Mouse (Mus musculus) R1 (cell line): ENCODE measurements around the gene P4htm.
"Not testable (repeated sequence)": the region's sequence is repeated elsewhere in the genome, so short reads cannot be mapped to it uniquely, and the experiment has no call there.

ENCODE experiments used
- DNase-seq: peaks from one replicate; pipeline ENCODE4 v3.0.0-alpha.2; 2018; ENCODE audit warnings: low read depth, low spot score

The P4htm gene

DNA sequence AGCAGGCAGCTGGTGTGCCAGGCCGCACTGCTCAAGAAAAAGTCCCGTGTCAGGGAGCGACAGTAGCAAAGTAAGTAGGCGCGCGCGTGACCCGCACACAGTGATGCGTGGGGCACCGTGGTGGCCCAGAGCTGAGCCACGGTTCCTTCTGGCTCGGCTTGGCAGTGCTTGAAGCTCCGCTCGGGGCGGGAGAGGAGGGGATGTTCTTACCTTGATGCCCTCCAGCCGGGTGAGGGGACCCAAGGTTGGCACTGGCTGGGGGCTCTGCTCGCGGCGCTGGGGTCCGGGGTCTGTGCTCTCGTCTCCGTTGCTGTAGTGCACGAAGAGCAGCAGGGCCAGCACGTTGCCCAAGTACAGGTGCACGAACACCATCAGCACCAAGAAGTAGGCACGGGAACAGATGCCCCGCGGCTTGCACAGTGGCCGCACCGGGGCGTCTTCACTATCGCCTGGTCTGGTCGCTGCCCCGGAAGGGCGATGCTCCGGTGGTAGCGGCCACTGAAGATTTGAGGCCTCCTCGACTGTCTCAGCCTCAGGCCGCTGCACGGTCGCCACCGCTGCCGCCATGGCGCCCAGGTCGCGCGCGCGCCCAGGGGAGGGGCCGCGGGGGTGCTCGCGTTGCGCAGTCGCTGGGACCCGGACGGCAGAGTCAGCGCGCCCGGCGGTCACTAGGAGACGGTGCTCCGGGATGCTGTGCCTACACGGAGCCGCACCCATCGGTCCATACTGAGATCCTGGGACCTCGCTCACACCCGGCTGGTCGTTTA lies at the start of gene P4htm:
Gene P4htm (minus strand): TSS at position 670 of the 767 bp plus-strand sequence.
- peak; percentile 65 for DNase-seq

DNA sequence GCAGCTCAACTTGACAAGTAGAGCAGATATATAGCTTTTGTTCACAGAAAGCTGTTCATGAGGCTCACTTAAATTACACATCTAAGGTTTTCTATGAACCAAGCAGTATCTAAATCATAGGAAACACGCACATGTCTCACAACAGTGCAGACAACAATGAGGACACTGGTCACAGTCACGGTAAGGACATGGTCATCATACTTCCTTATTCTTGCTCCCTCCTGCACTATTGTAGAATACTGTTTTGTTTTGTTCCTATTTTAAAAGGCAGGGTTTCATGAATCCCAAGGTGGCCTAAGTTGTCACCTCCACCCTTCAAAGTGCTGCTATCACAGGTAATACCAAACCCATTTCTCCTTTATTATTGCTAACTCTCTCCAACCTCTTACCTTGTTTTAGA lies 42.4 kb upstream of the P4htm start:
- no peak for DNase-seq

DNA sequence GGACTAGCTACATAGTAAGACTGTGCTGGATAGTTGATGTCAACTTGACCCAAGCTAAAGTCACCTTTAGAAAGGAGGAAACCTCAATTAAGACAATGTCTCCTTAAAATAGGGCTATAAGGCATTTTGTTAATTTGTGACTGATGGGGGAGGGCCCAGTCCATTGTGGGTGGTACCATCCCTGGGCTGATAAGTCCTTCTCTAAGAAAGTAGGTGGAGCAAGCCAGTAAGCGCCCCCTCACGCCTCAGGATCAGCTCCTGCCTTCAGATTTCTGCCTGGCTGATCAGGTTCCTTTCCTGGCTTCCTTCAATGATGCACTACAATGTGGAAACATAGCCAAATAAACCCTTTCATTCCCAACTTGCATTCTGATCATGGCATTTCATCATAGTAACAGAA lies 37.9 kb upstream of the P4htm start:
- DNase-seq, result peak; percentile 58

DNA sequence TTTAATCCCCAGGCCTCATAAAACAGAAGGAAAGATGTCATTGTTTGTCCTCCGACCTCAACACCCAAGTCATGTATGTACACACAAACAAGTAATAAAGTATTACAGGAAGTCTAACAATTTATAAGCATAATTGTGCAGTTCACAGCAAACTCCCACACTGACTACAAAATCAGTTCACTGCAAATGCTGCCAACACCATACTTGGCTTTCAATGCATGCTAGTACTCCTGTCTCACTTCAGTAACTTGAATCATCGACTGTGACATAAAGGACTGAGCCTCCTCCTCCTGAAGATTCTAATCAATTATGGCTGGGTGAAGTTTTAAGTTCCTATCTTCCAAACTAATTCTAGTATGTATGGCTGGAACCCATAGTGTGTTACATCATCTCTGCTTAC lies 36.4 kb upstream of the P4htm start:
- no peak for DNase-seq

DNA sequence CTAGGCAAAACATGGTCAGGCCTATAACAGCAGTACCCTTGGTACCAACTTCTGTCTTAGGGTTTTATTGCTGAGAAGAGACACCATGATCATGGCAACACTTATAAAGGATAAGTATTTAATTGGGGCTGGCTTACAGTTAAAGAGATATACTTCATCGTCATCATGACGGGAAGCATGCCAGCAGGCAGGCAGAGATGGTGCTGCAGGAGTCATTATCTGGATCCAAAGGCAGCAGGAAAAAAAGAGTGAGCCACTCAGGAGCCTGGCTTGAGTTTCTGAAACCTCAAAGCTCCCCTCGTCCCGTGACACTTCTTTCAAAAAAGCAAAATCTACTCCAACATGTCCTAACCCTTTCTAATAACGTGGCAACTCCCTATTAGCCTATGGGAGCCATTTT lies 34.9 kb upstream of the P4htm start:
- no peak for DNase-seq

DNA sequence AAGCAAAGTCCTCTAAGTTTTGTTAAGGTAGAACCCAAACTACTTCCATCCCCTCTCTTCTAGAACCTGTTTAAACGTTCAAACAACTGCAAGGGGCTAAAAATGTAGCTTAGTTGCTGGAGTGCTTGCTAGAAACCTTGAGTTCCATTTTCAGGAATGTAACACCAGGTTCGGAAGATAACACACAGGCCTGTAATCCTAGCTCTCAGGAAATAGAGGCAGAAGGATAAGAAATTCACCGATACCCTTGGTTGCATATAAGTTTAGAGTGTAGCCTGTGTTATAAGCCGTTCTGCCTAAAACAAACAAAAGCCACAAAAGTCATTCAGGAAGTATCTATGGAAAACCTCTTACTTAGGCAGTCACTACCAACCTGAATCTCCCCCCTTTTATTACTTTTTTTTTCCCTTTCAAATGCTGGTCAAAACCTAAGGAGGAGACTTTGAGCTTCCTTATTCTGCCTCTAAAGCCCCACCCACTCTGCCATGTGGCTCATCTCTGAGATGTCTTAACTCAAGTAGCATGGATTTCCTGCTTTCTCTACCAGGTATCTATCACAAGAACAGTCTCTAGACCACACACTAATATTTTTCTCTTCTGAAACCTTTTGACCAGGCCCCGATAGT lies 34.3 kb upstream of the P4htm start:
- no peak for DNase-seq

DNA sequence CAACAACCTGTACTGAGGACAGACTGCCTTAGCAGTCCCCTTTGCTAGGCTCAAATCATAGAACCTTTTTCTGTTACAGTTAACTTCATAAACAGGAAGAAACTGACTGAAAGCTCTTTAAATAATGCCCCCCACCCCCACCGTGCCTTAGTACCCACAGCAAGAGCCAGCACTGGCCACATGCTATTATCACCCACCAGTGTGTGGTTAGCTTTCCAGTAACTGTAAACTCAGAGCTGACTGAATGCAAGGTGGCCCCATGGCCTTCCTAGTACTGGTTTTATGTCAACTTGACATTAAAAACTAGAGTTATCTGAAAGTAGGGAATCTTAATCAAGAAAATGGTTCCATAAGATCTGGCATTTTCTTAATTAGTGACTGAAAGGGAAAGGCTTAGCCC lies 33.2 kb upstream of the P4htm start:
- no peak for DNase-seq

DNA sequence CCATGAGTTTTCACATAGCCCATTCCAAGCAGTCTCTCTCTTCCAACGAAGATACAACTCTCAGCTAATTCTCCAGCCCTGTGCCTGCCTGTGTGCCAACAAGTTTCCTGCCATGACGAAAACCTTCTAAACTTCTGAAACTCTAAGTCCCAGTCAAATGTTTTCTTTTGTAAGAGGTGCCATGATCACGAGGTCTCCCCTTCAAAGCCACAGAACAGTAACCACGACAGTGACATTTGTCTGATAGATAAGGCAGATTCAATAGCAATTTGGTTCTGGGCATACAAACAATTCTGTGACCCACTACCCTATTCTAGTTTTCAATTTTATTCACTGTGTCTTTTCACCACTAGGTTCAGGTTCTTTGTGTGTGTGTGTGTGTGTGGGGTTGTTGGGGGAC lies 30.7 kb upstream of the P4htm start:
- no peak for DNase-seq

DNA sequence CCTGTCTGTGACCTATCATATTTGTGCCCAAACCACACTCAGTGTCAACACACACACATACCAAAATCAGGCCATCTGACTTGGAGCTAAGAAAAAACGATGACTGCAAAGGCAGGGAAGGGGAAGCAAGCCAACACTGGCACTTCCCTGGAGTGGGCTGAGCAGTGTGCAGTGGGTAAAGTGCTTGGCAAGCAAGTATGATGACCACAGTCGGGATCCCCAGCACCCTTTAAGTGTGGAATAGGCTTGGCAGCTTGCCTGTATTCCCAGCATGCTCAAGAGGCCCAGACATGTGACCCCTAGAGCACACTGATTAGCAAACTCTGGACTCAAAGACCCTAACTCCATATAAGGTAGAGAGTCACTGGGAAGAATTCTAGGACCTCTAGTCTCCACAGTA lies 29.0 kb upstream of the P4htm start:
- no peak for DNase-seq

DNA sequence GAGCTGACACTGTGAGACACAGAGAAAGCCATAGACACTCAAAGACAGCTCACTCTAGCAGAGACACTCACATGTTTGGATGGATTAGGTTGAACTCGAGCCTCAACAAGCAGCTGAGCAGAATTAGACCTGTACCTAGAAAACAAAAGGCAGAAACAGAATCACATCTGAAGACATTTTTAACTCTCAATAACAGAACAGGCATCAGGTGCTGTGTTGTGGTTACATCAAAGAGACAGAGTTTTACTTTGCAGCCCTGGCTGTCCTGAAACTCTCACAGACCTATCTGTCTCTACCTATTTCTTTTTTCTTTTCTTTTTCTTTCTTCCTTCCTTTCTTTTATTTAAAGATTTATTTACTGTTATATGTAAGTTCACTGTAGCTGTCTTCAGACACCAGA lies 19.8 kb upstream of the P4htm start:
- DNase-seq, result no peak

DNA sequence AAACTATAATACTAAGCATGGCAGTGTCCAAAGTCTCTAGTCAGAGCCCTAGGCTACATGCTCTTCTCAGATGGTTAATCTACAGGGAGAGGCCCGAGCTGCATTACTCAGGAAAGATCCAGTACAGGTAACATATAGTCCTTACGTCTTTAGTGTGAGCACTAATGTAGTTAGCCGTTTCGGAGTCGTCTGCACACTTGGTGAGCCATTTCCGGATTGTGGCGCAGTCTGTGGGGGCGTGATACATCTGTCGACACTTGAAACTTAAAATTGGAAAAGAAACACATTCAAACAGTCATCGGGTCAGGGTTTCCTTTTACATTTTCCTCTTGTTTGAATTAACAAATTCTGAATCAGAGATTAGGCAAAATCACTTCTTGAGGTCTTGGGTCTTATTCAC lies 14.0 kb upstream of the P4htm start:
- DNase-seq, result no peak

DNA sequence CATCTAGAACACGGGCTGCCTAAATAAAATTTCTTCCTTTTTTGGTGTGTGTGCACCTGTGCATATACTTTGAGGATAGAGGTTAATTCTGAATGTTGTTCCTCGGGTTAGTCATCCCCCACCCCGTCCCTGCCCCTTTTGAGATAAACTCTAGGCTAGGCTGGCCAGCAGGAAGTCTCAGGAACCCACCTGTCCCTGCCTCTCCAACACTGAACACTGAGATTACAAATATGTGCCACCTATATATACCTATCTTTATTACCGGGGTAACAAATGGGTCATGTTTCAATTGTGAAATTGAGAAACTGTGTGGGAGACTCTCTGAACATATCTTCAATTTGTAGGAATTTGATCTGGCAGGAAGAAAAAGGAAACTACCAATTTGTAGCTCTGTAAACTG lies 11.4 kb upstream of the P4htm start:
- DNase-seq, result no peak

DNA sequence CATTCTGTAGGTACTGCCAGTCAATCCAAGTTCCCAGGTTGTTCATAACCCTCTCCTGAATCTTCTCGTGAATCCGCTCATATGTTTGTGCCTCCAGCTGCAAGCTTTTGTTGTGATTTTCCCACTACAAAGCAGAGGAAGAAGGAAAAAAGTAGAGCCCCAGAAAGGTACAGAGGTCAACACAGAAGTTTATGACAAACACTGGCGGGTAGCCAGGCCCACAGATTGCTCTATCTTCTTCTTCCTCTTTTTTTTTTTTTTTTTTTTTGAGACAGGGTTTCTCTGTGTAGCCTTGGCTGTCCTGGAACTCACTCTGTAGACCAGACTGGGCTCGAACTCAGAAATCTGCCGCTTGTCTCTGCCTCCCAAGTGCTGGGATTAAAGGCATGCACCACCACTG lies 10.5 kb upstream of the P4htm start:
- DNase-seq, result not testable (repeated sequence)

DNA sequence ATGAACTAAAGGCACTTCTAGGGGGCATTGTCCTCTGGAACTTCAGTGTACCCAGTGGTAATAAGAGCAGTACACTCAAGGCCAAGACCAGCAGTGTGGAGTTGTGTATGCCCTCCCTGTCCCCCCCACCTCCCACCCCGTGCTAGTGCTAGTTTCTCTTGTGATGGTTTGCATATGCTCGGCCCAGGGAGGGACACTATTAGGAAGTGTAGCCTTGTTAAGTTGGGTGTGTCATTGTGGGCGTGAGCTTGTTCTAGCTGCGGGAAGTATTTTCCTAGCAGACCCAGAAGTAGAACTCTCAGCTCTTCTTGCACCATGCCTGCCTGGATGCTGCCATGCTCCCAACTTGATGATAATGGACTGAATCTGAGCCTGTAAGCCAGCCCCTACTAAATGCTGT lies 4.5 kb upstream of the P4htm start:
- peak; percentile 62 for DNase-seq

DNA sequence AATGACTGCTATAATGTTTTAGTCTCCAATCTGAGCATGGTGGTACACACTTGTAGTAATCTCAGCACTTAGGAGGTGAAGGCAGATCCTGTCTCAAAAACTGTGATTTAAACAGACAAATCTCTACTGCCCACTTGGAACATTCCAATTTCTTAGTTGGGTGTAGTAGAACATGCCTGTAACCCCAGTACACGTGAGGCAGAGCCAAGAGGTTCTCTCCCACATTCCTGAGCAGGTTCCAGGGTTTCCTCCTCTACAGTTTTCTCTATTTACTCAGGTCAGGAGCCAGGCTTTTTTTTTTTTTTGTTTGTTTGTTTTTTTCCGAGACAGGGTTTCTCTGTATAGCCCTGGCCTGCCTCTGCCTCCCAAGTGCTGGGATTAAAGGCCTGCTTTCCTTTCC lies 2.5 kb upstream of the P4htm start:
- DNase-seq, result no peak

DNA sequence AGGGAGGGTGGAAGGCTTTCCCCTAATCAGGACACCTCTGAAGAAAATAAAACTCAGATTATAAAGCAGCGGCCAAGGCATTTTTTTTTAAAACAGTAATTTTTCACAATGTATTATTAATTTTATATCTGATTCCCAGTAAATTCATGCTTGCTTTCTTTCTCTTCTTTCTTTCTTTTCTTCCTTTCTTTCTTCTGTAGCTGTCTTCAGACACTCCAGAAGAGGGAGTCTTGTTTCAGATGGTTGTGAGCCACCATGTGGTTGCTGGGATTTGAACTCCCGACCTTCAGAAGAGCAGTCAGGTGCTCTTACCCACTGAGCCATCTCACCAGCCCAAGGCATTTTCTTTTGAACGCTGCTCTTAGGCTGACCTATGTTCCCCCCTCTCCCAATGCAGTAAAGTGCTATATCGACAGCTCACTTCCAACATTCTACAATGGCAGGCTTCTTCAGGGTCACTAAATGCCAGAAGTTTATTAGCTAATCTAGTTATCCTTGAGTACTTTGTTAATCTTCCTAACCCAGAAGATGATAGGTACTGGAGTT lies 1.6 kb upstream of the P4htm start:
- DNase-seq, result no peak

DNA sequence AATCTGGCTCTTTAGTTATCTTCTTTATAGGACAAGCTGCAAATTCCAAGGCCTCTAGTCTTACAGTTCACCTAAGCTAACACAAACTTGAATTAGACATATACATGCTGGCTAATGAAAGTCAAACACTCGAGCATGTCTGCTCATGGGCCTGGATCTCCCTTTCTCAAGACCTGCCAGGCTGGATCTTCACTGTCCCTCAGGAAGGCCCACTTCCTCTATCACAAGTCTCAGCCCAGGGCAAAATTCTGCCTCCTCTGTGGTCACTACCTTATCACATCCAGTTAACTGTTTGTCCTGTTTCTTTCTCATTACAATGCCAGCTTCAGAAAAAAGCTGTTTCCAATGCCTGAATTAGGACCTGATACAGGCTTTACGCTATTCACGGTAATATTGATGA lies 3.1 kb downstream of the P4htm start:
- no peak for DNase-seq

DNA sequence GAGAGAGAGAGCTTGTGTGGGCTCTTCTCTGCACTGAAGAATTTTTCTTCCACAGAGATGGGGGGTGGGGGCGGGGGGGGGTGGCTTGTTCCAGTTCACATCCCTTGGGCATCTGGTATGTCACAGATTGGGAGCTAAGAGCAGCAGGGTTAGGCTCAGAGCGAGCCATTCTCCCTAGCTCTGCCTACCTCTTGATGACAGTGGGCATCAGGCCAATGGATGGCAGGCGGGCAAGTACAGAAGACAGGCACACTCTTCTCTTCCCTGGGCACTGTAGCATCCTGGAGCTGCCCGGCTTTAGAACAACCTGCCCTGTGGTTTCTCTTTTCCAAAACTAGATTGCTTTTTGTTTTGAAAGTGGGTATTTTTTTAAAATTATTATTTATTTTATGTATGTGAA lies 6.0 kb downstream of the P4htm start:
- DNase-seq, result no peak

DNA sequence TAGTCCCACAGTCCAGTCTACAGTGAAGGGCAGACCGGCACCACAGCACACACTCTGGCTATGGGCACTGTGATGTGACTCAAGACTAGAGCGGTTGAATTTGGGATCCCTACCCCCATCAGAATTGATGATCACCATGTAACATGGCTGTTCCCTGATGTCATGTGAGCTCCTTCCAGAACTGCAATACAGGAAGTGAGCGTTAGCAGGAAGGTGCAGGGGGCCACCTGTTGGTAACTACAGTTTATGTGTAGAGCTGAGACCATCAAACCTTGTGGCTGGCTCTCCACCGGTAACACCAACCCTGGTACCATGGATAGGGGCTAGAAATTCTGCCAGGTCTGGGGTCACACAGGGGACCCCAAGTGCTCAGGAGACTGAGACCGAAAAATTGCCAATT lies 8.2 kb downstream of the P4htm start:
- peak; percentile 68 for DNase-seq

DNA sequence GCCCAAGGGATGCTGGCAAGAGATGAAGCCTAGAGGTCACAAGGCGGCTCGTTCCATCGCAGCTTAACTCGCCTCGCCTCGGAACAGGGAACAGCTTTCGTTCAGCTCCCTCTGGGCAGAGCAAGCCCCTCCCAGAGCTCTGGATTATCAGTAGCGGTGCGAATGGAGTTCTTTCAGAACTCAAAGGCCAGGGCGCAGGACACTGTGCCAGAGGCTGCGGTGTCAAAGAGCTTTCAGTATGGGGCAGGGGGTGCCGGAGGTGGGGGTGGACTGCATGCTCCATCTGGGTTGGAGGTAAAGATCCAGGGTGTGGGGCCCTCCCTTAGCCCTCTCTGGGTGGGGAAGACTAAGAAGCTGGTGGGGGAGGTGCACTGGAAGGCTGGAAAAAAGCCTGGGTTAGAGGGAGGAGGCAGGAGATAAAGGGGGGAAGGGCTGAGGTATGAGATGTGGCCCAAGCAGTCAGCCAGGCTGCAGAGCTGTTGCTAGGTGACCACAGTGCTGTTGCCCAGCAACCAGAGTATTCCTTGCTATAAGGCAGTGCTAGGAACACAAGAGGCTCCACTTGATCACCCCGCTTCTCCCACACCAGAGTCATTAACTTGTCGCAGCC lies 9.8 kb downstream of the P4htm start:
- DNase-seq, result peak; percentile 99

DNA sequence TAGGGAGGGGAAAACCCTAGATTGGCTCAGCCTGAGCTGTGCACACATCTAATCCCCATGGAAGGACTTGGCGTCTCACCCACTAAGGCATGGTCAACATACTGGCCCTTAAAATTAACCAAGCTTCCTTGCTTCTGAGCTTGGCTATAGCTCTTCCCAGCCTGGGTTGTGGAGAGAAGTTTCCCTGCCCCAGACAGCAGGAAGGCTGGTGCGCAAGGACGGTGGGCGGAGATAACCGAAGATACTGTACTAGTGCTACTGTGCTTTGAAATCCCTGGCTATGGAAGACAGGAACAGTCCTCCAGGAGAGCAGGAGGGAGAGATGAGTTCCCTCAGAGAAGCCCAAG lies 18.1 kb downstream of the P4htm start:
- no peak for DNase-seq

DNA sequence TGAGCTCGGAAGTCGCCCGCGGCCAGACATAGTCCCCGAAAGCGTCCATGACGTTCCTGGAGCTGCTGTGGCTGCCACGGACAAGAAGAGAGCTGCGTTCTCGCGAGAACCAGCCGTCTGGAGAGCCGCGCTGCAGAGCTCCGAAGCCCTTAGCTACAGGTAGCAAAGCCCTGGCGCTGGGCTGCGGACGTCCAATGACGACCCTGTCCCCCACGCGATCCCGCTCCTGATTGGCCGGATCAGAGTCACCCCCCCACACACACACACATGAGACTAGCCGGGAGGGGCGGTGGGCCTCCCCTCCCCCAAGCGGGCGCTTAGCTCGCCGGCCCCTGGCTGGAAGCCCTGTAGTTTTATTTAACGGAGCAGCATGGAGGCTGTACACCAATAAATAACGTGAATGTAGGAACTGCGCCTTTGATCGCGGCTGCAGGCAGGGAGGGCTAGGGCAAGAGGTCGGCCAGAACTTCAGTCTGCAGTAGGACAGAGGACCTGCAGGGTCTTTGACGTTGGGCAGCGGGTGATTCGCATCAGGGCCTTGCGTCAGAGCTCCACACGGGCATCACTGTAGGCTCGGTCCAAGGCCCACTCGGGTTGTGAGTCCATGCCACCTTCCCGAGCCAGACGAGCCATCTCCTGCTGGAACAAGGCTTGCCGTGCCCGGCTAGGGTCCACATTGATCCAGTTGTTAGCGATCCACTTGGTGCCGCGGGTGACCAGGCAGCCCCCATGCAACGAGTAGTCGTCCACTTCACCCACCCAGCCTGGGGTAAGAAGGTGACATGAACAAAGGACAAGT lies 18.7 kb downstream of the P4htm start, which contains the start of gene Wdr6:
Gene Wdr6 (minus strand): TSS at position 195 of the 799 bp plus-strand sequence.
- DNase-seq, result peak; percentile 98
